In the genomic region with DNA sequence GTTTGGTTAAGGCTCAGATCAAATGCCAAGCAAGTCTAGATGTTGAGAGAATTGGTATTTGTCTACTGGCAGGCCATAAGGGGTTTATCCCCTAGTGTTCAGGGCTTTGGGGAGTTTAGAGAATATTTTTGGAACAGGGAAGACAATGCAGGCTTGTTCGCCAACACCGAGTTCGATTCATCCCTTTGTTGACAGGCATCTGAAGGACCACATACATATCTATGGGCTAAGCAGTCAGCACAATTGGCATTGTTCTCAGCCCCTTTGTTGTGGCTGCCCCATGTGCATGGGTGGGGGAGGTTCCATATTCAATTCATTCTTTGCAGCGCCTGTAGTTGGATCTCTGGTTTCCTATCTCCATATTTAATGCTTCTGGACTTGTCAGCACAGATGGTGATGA, we compare ENCODE assay signal across 15 mouse cellular contexts.
DNase-seq lines count a peak whose midpoint lies in the region; ATAC-seq and TF ChIP-seq lines count a peak whose summit lies in the region.
"Had no signal": no experiment of that assay in that cellular context is flagged by ENCODE, and none has a peak within 500 bp of the region (broad histone marks: within the 10 kb centered on the region; RNA-seq: fewer than 3 reads in every experiment).

No protein-coding gene starts in this region.

- no peaks in the 10 kb centered on the region for H3K36me3 ChIP-seq in intestine, embryonic 15.5 days
- H3K36me3 ChIP-seq in intestine, postnatal 0 days (ENCODE audit: control insufficient read depth, insufficient read depth): no peaks in the 10 kb centered on the region
- no peaks in the 10 kb centered on the region for H3K36me3 ChIP-seq in neural tube, embryonic 11.5 days (ENCODE audit: control insufficient read depth, insufficient read depth, low read length)
- no peaks in the 10 kb centered on the region for H3K36me3 ChIP-seq in neural tube, embryonic 15.5 days
- H3K36me3 ChIP-seq: embryonic facial prominence, embryonic 13.5 days; hindbrain, embryonic 15.5 days; liver, embryonic 15.5 days had no signal

- TF ChIP-seq CTCF in intestine, postnatal 0 days (IDR thresholded peaks at IDR 0.05; ENCODE audit: low read depth): no peak

- no peak overlapping the region for H3K4me3 ChIP-seq in intestine, embryonic 15.5 days (replicated peaks)
- no peak overlapping the region for H3K4me3 ChIP-seq in intestine, postnatal 0 days (ENCODE audit: low read depth, low read length)
- no peak overlapping the region for H3K4me3 ChIP-seq in neural tube, embryonic 11.5 days (ENCODE audit: low read depth, low read length)
- H3K4me3 ChIP-seq in neural tube, embryonic 15.5 days (replicated peaks): no peak overlapping the region
- H3K4me3 ChIP-seq: embryonic facial prominence, embryonic 13.5 days; hindbrain, embryonic 15.5 days; liver, embryonic 15.5 days had no signal

- no peaks in the 10 kb centered on the region for H3K4me1 ChIP-seq in intestine, embryonic 15.5 days (replicated peaks)
- no peaks in the 10 kb centered on the region for H3K4me1 ChIP-seq in intestine, postnatal 0 days (replicated peaks; ENCODE audit: control insufficient read depth, insufficient read depth, low read length)
- H3K4me1 ChIP-seq in neural tube, embryonic 11.5 days (ENCODE audit: control insufficient read depth, insufficient read depth, low read length): no peaks in the 10 kb centered on the region; the same call in 1 of the 2 replicates
- no peaks in the 10 kb centered on the region for H3K4me1 ChIP-seq in neural tube, embryonic 15.5 days
- H3K4me1 ChIP-seq: embryonic facial prominence, embryonic 13.5 days; hindbrain, embryonic 15.5 days; liver, embryonic 15.5 days had no signal

- no peaks in the 10 kb centered on the region for H3K27me3 ChIP-seq in intestine, embryonic 15.5 days (replicated peaks)
- H3K27me3 ChIP-seq in intestine, postnatal 0 days (replicated peaks; ENCODE audit: control insufficient read depth, insufficient read depth, low read length): no peaks in the 10 kb centered on the region
- H3K27me3 ChIP-seq in neural tube, embryonic 11.5 days (ENCODE audit: control insufficient read depth, insufficient read depth, low read length): no peaks in the 10 kb centered on the region
- no peaks in the 10 kb centered on the region for H3K27me3 ChIP-seq in neural tube, embryonic 15.5 days (replicated peaks)
- H3K27me3 ChIP-seq: embryonic facial prominence, embryonic 13.5 days; hindbrain, embryonic 15.5 days; liver, embryonic 15.5 days had no signal

- DNase-seq in heart, adult 11 months: peak; percentile 74
- DNase-seq in heart, postnatal 4 days: no peak
- DNase-seq in neural tube, embryonic 11.5 days (ENCODE audit: low spot score): no peak
- peak; percentile 85 for DNase-seq in retina, postnatal 1 day
- no peak for DNase-seq in ovary, postnatal 14 days (ENCODE audit: low spot score)
- DNase-seq: cerebellum, postnatal 25 days; gastrocnemius, postnatal 10 days; lung, postnatal 36 days; thymus, postnatal 4 days had no signal

- H3K9ac ChIP-seq in intestine, embryonic 15.5 days: no peak overlapping the region
- no peak overlapping the region for H3K9ac ChIP-seq in intestine, postnatal 0 days (ENCODE audit: low read depth, low read length)
- no peak overlapping the region for H3K9ac ChIP-seq in neural tube, embryonic 11.5 days (ENCODE audit: low read length)
- H3K9ac ChIP-seq in neural tube, embryonic 15.5 days (replicated peaks): no peak overlapping the region
- H3K9ac ChIP-seq: embryonic facial prominence, embryonic 13.5 days; hindbrain, embryonic 15.5 days; liver, embryonic 15.5 days had no signal

- no peak overlapping the region for H3K4me2 ChIP-seq in intestine, embryonic 15.5 days (replicated peaks)
- H3K4me2 ChIP-seq in intestine, postnatal 0 days (replicated peaks; ENCODE audit: low read depth): no peak overlapping the region
- H3K4me2 ChIP-seq in neural tube, embryonic 11.5 days (ENCODE audit: low read depth): no peak overlapping the region
- H3K4me2 ChIP-seq in neural tube, embryonic 15.5 days: no peak overlapping the region
- H3K4me2 ChIP-seq: embryonic facial prominence, embryonic 13.5 days; hindbrain, embryonic 15.5 days; liver, embryonic 15.5 days had no signal

- H3K27ac ChIP-seq in intestine, embryonic 15.5 days: no peak overlapping the region
- H3K27ac ChIP-seq in intestine, postnatal 0 days (ENCODE audit: low read depth, low read length): no peak overlapping the region
- H3K27ac ChIP-seq in neural tube, embryonic 11.5 days (ENCODE audit: low read depth, low read length): peak overlapping the region; percentile 20; the same call in 1 of the 2 replicates
- no peak overlapping the region for H3K27ac ChIP-seq in neural tube, embryonic 15.5 days (replicated peaks)
- H3K27ac ChIP-seq: embryonic facial prominence, embryonic 13.5 days; hindbrain, embryonic 15.5 days; liver, embryonic 15.5 days had no signal

- 0 out of 2 replicates have a peak, but pooled peaks have one; percentile 10 for ATAC-seq in intestine, embryonic 15.5 days
- ATAC-seq in intestine, postnatal 0 days: no peak
- ATAC-seq in neural tube, embryonic 11.5 days (ENCODE audit: insufficient read depth, low FRiP score, low TSS enrichment): no peak
- ATAC-seq in neural tube, embryonic 15.5 days (ENCODE audit: low FRiP score): no peak

- H3K9me3 ChIP-seq in intestine, embryonic 15.5 days: no peaks in the 10 kb centered on the region
- H3K9me3 ChIP-seq in intestine, postnatal 0 days (ENCODE audit: control insufficient read depth): no peaks in the 10 kb centered on the region
- H3K9me3 ChIP-seq in neural tube, embryonic 11.5 days (ENCODE audit: control insufficient read depth, low read length): no peaks in the 10 kb centered on the region
- H3K9me3 ChIP-seq in neural tube, embryonic 15.5 days (replicated peaks): no peaks in the 10 kb centered on the region
- H3K9me3 ChIP-seq: embryonic facial prominence, embryonic 13.5 days; hindbrain, embryonic 15.5 days; liver, embryonic 15.5 days had no signal

- WGBS in intestine, embryonic 15.5 days: 66% methylated on average over 4 of the region's 4 CpGs
- 71% methylated on average over 4 of the region's 4 CpGs for WGBS in intestine, postnatal 0 days
- 63% methylated on average over 4 of the region's 4 CpGs for WGBS in neural tube, embryonic 11.5 days
- 47% methylated on average over 4 of the region's 4 CpGs for WGBS in neural tube, embryonic 15.5 days

Comparison
In these comparisons a context has a peak if more than half of its experiments do, and no peak if none do; other contexts are left out.
1. DNase-seq: peak in heart, adult 11 months (single experiment) and retina, postnatal 1 day (single experiment); none in heart, postnatal 4 days (single experiment), neural tube, embryonic 11.5 days (single experiment) and ovary, postnatal 14 days (single experiment).